Mouse (Mus musculus) midbrain, embryonic 12.5 days (tissue): ENCODE data around the gene Krtap15. TPM values are rescaled to one million over a fixed set of nuclear protein-coding genes. Genes with fewer than 3 reads are reported as not detected.

ENCODE experiments used
- ATAC-seq: fragments of 200-750 bp; cut with Nextera tagmentation; 2 replicates; pipeline ENCODE4 v1.8.0; 2017; ENCODE audit warnings: low read depth, moderate TSS enrichment, moderate library complexity; ENCODE audit not compliant: low FRiP score
- H3K27ac ChIP-seq: fragments of 300-500 bp; sonication (generic); replicated peaks from 2 replicates; pipeline ENCODE4 v1.5.1; 2016; ENCODE audit warnings: mild to moderate bottlenecking
- H3K27me3 ChIP-seq: fragments of 300-500 bp; sonication (generic); 2 replicates; pipeline ENCODE4 v1.6.1; 2016; ENCODE audit warnings: mild to moderate bottlenecking
- H3K36me3 ChIP-seq: fragments of 300-500 bp; sonication (generic); 2 replicates; pipeline ENCODE4 v1.6.1; 2016
- H3K4me1 ChIP-seq: fragments of 300-500 bp; sonication (generic); 2 replicates; pipeline ENCODE4 v1.6.1; 2016
- H3K4me2 ChIP-seq: fragments of 300-500 bp; sonication (generic); replicated peaks from 2 replicates; pipeline ENCODE4 v1.6.1; 2016; ENCODE audit warnings: mild to moderate bottlenecking, moderate library complexity
- H3K4me3 ChIP-seq: fragments of 300-500 bp; sonication (generic); 2 replicates; pipeline ENCODE4 v1.5.1; 2016; ENCODE audit warnings: mild to moderate bottlenecking
- H3K9ac ChIP-seq: fragments of 300-500 bp; sonication (generic); replicated peaks from 2 replicates; pipeline ENCODE4 v1.6.1; 2016; ENCODE audit warnings: mild to moderate bottlenecking, moderate library complexity
- H3K9me3 ChIP-seq: fragments of 300-500 bp; sonication (generic); 2 replicates; pipeline ENCODE4 v1.6.1; 2016; ENCODE audit warnings: mild to moderate bottlenecking
- WGBS: fragments of 180-500 bp; shearing (Covaris S2); methylation state at CpG from one replicate; pipeline ENCODE4 v1.1.7; 2016; 5-methylcytosine and 5-hydroxymethylcytosine counted together
- polyA plus RNA-seq: library from polyadenylated mRNA; unstranded; fragments of >200 nt; fragmentation: Nextera tagmentation; extraction: Ambion mirVana; gene quantifications from 2 replicates; pipeline ENCODE4 v1.2.1, GENCODE M21; 2016

Krtap15 gene
- polyA plus RNA-seq, 1 experiment from 2014 or later = not detected

DNA sequence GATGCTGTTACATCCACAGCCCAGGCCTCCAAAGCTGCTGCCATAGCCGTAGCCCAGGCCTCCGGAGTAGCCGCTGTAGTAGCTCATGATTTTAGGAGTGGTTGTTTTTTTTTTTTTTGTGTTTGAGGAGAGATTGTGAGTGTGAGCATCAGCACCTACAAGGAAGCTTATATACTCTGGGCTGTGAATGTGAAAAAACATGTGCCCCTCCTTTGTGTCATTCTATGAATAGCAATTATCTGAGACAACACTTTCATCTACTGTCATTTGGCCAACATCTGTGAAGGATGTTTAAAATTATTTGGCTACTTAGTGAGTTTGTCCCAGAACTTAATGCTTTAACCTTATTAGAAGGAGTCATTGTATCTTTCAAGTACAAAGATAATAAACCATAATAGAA is 54.2 kb downstream of the Krtap15 start, which contains the start of gene Krtap19-2:
Krtap19-2 (minus strand) TSS at position 101 of the 400 bp plus-strand sequence.
- Histone ChIP-seq H3K4me3 (no peak within 1 kb of the TSS), H3K4me1 (no peaks in the 10 kb centered on the region), H3K27me3 (no peaks in the 10 kb centered on the region), H3K27ac (no peak within 1 kb of the TSS), H3K9ac (no peak within 1 kb of the TSS), H3K4me2 (no peak within 1 kb of the TSS), H3K36me3 (no peaks in the 10 kb centered on the region), H3K9me3 (no peaks in the 10 kb centered on the region)
- WGBS = 95% methylated on average over 3 of the region's 3 CpGs
- no peak for ATAC-seq

- Histone ChIP-seq H3K9ac (no peak within 1 kb of the TSS), H3K4me2 (no peak within 1 kb of the TSS), H3K9me3 (no peaks in the 10 kb centered on the region), H3K4me1 (no peaks in the 10 kb centered on the region), H3K27me3 (no peaks in the 10 kb centered on the region), H3K4me3 (no peak within 1 kb of the TSS), H3K27ac (no peak within 1 kb of the TSS), H3K36me3 (no peaks in the 10 kb centered on the region)
- WGBS = 91% methylated on average over 2 of the region's 2 CpGs
- ATAC-seq = no peak
Measured at GRCm38 (mm10) chr16:88877938-88878337, 57.9 kb downstream of the Krtap15 start, which contains the start of gene Krtap19-3. TSS of gene Krtap19-3 (minus strand) at chr16:88878038.

Other genes starting within 250 kb of the Krtap15 start
- not detected in 2 replicates for gene Krtap24-1, start 207.9 kb upstream of the Krtap15 start, polyA plus RNA-seq
- gene 2310079G19Rik, start 192.5 kb upstream of the Krtap15 start, polyA plus RNA-seq = not detected in 2 replicates
- not detected in 2 replicates for gene Krtap26-1, start 172.4 kb upstream of the Krtap15 start, polyA plus RNA-seq
- gene Krtap27-1, start 148.5 kb upstream of the Krtap15 start, polyA plus RNA-seq = not detected in 2 replicates
- gene 2310061N02Rik, start 112.3 kb upstream of the Krtap15 start, polyA plus RNA-seq = not detected in 2 replicates
- not detected in 2 replicates for gene Krtap13-1, start 91.4 kb upstream of the Krtap15 start, polyA plus RNA-seq
- not detected in 2 replicates for gene Krtap13, start 68.6 kb upstream of the Krtap15 start, polyA plus RNA-seq
- not detected in 2 replicates for gene 2310034C09Rik, start 61.4 kb upstream of the Krtap15 start, polyA plus RNA-seq
- not detected in 2 replicates for gene 2310057N15Rik, start 46.0 kb upstream of the Krtap15 start, polyA plus RNA-seq
- gene Gm5965, start 42.3 kb upstream of the Krtap15 start, polyA plus RNA-seq = not detected in 2 replicates
- gene Gm20741, start 8.0 kb upstream of the Krtap15 start, polyA plus RNA-seq = not detected in 2 replicates
- not detected in 2 replicates for gene Krtap14, start 5.9 kb downstream of the Krtap15 start, polyA plus RNA-seq
- not detected in 2 replicates for gene Krtap19-1, start 49.2 kb downstream of the Krtap15 start, polyA plus RNA-seq
- gene Krtap19-2, start 54.1 kb downstream of the Krtap15 start, polyA plus RNA-seq = not detected in 2 replicates
- not detected in 2 replicates for gene Krtap19-3, start 57.8 kb downstream of the Krtap15 start, polyA plus RNA-seq
- not detected in 2 replicates for gene Krtap19-4, start 64.9 kb downstream of the Krtap15 start, polyA plus RNA-seq
- not detected in 2 replicates for gene Krtap19-5, start 76.2 kb downstream of the Krtap15 start, polyA plus RNA-seq
- not detected in 2 replicates for gene Krtap19-9b, start 112.0 kb downstream of the Krtap15 start, polyA plus RNA-seq
- not detected in 2 replicates for gene Krtap16-3, start 142.7 kb downstream of the Krtap15 start, polyA plus RNA-seq
- not detected in 2 replicates for gene Krtap22-2, start 190.5 kb downstream of the Krtap15 start, polyA plus RNA-seq
- gene Gm10229, start 195.1 kb downstream of the Krtap15 start, polyA plus RNA-seq = not detected in 2 replicates
- not detected in 2 replicates for gene Krtap6-1, start 211.5 kb downstream of the Krtap15 start, polyA plus RNA-seq
- gene Gm10228, start 221.3 kb downstream of the Krtap15 start, polyA plus RNA-seq = not detected in 2 replicates
- gene Krtap6-5, start 227.7 kb downstream of the Krtap15 start, polyA plus RNA-seq = not detected in 2 replicates
- not detected in 2 replicates for gene 1110025L11Rik, start 243.8 kb downstream of the Krtap15 start, polyA plus RNA-seq